Mouse (Mus musculus) bone marrow, adult 2 months (tissue): ENCODE data around the gene Gm9046. TPM values are rescaled to one million over a fixed set of nuclear protein-coding genes. Genes with fewer than 3 reads are reported as not detected.
"Not testable (repeated sequence)": the region's sequence is repeated elsewhere in the genome, so short reads cannot be mapped to it uniquely, and the experiment has no call there.

Experiments
- H3K27ac ChIP-seq: fragments of 200-500 bp; 2 replicates; pipeline ENCODE4 v1.5.1; 2012; ENCODE audit warnings: low read depth, mild to moderate bottlenecking, control low read depth, inconsistent platforms, low read length; ENCODE audit not compliant: control insufficient read depth, poor library complexity, insufficient read depth
- H3K4me1 ChIP-seq: fragments of 200-500 bp; 2 replicates; pipeline ENCODE4 v1.6.1; 2011; ENCODE audit warnings: low read length; ENCODE audit not compliant: control insufficient read depth, insufficient read depth
- H3K4me3 ChIP-seq: fragments of 200-500 bp; replicated peaks from 2 replicates; pipeline ENCODE3; 2011; ENCODE audit warnings: mild to moderate bottlenecking, low read depth, low read length, control low read depth; ENCODE audit not compliant: control insufficient read depth
- CTCF ChIP-seq: fragments of 200-500 bp; IDR thresholded peaks from 2 replicates; pipeline ENCODE4 v1.5.1; 2011; ENCODE audit warnings: low read length, control low read depth; ENCODE audit not compliant: control insufficient read depth, insufficient read depth
- POLR2A ChIP-seq: fragments of 200-500 bp; IDR thresholded peaks from 2 replicates; pipeline ENCODE4 v1.6.1; 2011; ENCODE audit warnings: low read depth, mild to moderate bottlenecking, control low read depth, low read length, borderline replicate concordance; ENCODE audit not compliant: control insufficient read depth
- WGBS: fragments of 180-500 bp; shearing (Covaris S2); methylation state at CpG from one replicate; pipeline ENCODE4 v1.1.7; 2018; 5-methylcytosine and 5-hydroxymethylcytosine counted together
- polyA plus RNA-seq: library from polyadenylated mRNA; stranded (reverse); fragments of >200 nt; gene quantifications from 2 replicates; pipeline ENCODE4 v1.2.4, GENCODE M21; 2011; ENCODE audit warnings: low replicate concordance; ENCODE audit not compliant: missing spikeins, insufficient read depth, insufficient read length

The Gm9046 gene
- not detected in 2 replicates for polyA plus RNA-seq

DNA sequence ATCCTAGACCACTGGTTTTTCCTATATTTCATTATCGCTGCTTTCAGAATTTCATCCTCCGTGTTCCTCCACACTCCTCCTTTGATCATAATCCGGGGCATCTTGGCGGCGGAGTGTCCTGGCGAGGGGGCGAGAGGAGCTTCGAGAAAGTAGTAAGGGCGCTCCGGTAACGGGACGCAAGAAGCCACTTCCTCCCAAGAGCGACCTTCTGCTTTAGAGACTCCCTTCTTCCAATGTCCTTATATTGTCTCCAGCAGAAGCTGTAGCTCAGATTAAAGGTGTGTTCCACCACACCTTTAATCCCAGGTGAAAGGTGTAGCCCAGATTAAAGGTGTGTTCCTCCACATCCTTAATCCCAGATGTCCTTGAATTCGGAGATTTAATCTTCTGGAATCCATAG, at the start of gene Gm9046:
TSS of gene Gm9046 (minus strand) at position 101 of the 400 bp plus-strand sequence.
- not testable (repeated sequence) for H3K4me1 ChIP-seq, H3K27ac ChIP-seq, H3K4me3 ChIP-seq
- WGBS, result no CpG with 5 or more reads among the region's 14 CpGs

DNA sequence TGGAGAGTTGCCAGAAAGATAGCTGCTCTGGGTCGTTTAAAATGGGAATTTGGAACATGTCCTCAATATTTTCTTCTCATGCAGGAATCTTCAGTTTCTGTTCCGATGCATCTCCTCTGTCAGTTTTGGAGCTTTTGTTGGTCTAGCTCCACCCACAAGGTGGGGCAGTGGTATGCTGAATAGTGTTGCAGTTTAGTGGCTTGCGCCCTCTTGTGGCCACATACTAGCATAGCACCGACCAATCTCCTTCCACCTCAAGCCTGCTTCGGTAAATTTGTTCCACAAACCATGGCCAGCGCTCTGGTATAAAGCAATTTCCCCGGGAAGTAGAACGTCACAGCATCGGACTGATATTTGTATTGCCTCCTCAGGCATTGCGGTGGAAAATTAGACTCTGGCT, 27.4 kb upstream of the Gm9046 start:
- no peaks in the 10 kb centered on the region for H3K4me1 ChIP-seq
- WGBS, result 1% methylated on average over 10 of the region's 10 CpGs
- no peak overlapping the region for H3K4me3 ChIP-seq
- no peak overlapping the region for H3K27ac ChIP-seq
- TF ChIP-seq CTCF, result peak; percentile 98
- no peak for TF ChIP-seq POLR2A

DNA sequence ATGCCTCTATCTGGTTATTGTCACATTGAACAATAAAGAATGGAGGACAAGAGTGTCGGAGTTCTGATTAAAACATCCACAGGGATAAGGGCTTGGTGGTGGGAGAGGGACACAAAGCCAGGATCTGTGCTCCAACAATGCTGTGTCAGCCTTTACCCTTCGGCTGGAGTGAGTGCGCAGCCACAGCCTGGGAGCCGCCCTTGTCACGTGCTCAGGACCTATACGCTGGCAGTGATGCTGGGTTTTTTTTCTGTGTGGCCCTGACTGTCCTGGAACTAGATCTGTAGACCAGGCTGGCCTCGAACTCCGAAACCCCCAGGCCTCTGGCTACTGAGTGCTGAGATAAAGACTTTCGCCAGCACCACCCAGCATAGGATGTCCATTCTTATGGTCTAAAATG, 26.5 kb upstream of the Gm9046 start:
- Histone ChIP-seq H3K27ac (no peak overlapping the region), H3K4me3 (no peak overlapping the region), H3K4me1 (no peaks in the 10 kb centered on the region)
- TF ChIP-seq CTCF (no peak), POLR2A (no peak)
- WGBS, result 88% methylated on average over 9 of the region's 9 CpGs

DNA sequence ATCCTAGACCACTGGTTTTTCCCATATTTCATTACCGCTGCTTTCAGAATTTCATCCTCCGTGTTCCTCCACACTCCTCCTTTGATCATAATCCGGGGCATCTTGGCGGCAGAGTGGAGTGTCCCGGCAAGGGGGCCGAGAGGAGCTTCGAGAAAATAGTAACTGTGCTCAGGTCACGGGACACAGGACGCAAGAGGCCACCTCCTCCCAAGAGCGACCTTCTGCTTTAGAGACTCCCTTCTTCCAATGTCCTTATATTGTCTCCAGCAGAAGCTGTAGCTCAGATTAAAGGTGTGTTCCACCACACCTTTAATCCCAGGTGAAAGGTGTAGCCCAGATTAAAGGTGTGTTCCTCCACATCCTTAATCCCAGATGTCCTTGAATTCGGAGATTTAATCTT, 10.9 kb upstream of the Gm9046 start, which contains the start of gene Gm9049:
TSS of gene Gm9049 (minus strand) at position 101 of the 400 bp plus-strand sequence.
- 86% methylated on average over 1 of the region's 11 CpGs for WGBS

DNA sequence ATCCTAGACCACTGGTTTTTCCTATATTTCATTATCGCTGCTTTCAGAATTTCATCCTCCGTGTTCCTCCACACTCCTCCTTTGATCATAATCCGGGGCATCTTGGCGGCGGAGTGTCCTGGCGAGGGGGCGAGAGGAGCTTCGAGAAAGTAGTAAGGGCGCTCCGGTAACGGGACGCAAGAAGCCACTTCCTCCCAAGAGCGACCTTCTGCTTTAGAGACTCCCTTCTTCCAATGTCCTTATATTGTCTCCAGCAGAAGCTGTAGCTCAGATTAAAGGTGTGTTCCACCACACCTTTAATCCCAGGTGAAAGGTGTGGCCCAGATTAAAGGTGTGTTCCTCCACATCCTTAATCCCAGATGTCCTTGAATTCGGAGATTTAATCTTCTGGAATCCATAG, 5.5 kb upstream of the Gm9046 start, which contains the start of gene Gm9048:
TSS of gene Gm9048 (minus strand) at position 101 of the 400 bp plus-strand sequence.
- H3K4me1 ChIP-seq, H3K27ac ChIP-seq, H3K4me3 ChIP-seq: not testable (repeated sequence)
- WGBS, result 60% methylated on average over 1 of the region's 14 CpGs

More for the DNA sequence above, 10.9 kb upstream of the Gm9046 start, which contains the start of gene Gm9049:
- not testable (repeated sequence) for H3K4me1 ChIP-seq, H3K4me3 ChIP-seq, H3K27ac ChIP-seq

DNA sequence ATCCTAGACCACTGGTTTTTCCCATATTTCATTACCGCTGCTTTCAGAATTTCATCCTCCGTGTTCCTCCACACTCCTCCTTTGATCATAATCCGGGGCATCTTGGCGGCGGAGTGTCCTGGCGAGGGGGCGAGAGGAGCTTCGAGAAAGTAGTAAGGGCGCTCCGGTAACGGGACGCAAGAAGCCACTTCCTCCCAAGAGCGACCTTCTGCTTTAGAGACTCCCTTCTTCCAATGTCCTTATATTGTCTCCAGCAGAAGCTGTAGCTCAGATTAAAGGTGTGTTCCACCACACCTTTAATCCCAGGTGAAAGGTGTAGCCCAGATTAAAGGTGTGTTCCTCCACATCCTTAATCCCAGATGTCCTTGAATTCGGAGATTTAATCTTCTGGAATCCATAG, 5.3 kb downstream of the Gm9046 start, which contains the start of gene Gm9045:
TSS of gene Gm9045 (minus strand) at position 101 of the 400 bp plus-strand sequence.
- not testable (repeated sequence) for H3K4me3 ChIP-seq, H3K27ac ChIP-seq, H3K4me1 ChIP-seq
- WGBS, result no CpG with 5 or more reads among the region's 14 CpGs

DNA sequence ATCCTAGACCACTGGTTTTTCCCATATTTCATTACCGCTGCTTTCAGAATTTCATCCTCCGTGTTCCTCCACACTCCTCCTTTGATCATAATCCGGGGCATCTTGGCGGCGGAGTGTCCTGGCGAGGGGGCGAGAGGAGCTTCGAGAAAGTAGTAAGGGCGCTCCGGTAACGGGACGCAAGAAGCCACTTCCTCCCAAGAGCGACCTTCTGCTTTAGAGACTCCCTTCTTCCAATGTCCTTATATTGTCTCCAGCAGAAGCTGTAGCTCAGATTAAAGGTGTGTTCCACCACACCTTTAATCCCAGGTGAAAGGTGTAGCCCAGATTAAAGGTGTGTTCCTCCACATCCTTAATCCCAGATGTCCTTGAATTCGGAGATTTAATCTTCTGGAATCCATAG, 10.7 kb downstream of the Gm9046 start, which contains the start of gene Gm9044:
TSS of gene Gm9044 (minus strand) at position 101 of the 400 bp plus-strand sequence.
- WGBS, result no CpG with 5 or more reads among the region's 14 CpGs
- H3K27ac ChIP-seq, H3K4me1 ChIP-seq, H3K4me3 ChIP-seq: not testable (repeated sequence)

DNA sequence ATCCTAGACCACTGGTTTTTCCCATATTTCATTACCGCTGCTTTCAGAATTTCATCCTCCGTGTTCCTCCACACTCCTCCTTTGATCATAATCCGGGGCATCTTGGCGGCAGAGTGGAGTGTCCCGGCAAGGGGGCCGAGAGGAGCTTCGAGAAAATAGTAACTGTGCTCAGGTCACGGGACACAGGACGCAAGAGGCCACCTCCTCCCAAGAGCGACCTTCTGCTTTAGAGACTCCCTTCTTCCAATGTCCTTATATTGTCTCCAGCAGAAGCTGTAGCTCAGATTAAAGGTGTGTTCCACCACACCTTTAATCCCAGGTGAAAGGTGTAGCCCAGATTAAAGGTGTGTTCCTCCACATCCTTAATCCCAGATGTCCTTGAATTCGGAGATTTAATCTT, 16.2 kb downstream of the Gm9046 start, which contains the start of gene Gm9040:
TSS of gene Gm9040 (minus strand) at position 101 of the 400 bp plus-strand sequence.
- H3K4me1 ChIP-seq, H3K27ac ChIP-seq, H3K4me3 ChIP-seq: not testable (repeated sequence)
- no CpG with 5 or more reads among the region's 11 CpGs for WGBS

DNA sequence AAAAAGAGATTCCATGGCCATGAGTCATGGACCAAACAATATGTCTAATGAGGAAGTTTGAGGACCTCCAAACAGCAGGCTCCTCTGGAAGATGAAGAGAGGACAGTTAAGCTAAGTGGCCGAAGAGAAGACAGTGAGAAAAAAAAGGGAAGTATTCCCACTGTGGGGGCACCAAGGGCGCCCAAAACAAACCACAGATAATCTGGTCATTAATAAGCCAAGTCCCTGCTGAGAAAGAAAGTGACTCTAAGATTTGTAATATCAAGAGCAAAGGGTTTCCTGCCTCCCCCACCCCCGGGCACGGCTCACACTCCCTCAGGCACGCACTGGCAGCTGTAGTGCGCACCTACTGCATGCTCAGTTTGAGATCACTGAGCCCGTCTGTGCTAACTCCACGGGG, 24.0 kb downstream of the Gm9046 start:
- Histone ChIP-seq H3K4me1 (no peaks in the 10 kb centered on the region), H3K4me3 (no peak overlapping the region), H3K27ac (no peak overlapping the region)
- TF ChIP-seq CTCF (no peak), POLR2A (no peak)
- 32% methylated on average over 8 of the region's 8 CpGs for WGBS

DNA sequence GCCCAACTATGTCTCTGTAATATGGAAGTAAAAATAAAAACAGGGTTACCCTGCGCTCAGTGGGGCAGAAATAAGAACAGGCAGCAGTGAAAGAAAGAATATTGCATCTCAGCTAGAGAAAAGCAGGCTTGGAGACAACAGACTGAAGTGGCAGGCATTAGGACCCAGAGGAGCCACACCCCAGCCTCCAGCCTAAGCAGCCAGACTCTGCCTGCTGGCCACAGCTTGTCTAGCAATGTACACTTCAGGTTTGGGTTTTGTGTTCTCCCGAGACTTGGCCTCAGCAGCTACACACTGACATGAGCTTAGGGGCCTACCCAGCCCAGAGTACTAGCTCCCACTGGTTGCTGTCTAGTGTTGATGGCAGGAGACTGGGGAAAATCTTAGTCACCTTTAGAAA, 40.9 kb downstream of the Gm9046 start:
- 41% methylated on average over 2 of the region's 2 CpGs for WGBS
- H3K27ac ChIP-seq, H3K4me3 ChIP-seq, H3K4me1 ChIP-seq: not testable (repeated sequence)
